Mouse (Mus musculus): ENCODE measurements around the gene Gm9817. TPM values are rescaled to one million over a fixed set of nuclear protein-coding genes. Genes with fewer than 3 reads are reported as not detected.
"Not testable (repeated sequence)": the region's sequence is repeated elsewhere in the genome, so short reads cannot be mapped to it uniquely, and the experiment has no call there.

Gm9817 gene
- not detected in 2 replicates for polyA plus RNA-seq (2015; fragmentation: Nextera tagmentation; extraction: Ambion mirVana)

GRCm38 (mm10) chr13:45078392-45078791 is at the start of gene Gm9817:
TSS of gene Gm9817 (plus strand) at chr13:45078692.
- WGBS = 62% methylated on average over 16 of the region's 16 CpGs
- not testable (repeated sequence) for H3K27ac ChIP-seq (ENCODE audit: low read length); H3K4me1 ChIP-seq (ENCODE audit: insufficient read depth, low read length); H3K27me3 ChIP-seq (ENCODE audit: insufficient read depth, low read length); H3K9ac ChIP-seq (replicated peaks; ENCODE audit: low read length); H3K9me3 ChIP-seq (ENCODE audit: low read length); H3K36me3 ChIP-seq (ENCODE audit: insufficient read depth, low read length); H3K4me3 ChIP-seq (ENCODE audit: low read length)
- 0 out of 2 replicates have a peak, but pooled peaks have one; percentile 15 for ATAC-seq (ENCODE audit: low FRiP score, low TSS enrichment)
- H3K4me2 ChIP-seq (replicated peaks; ENCODE audit: low read depth, low read length) = peak within 1 kb of the TSS; percentile 12

GRCm38 (mm10) chr13:45029791-45030190 is 48.7 kb upstream of the Gm9817 start:
- H3K9ac ChIP-seq (replicated peaks; ENCODE audit: low read length) = no peak overlapping the region
- H3K36me3 ChIP-seq (ENCODE audit: insufficient read depth, low read length) = no peaks in the 10 kb centered on the region
- no peak overlapping the region for H3K4me3 ChIP-seq (ENCODE audit: low read length)
- H3K27me3 ChIP-seq (ENCODE audit: insufficient read depth, low read length) = no peaks in the 10 kb centered on the region
- H3K4me1 ChIP-seq (ENCODE audit: insufficient read depth, low read length) = peaks cover 6% of the 10 kb centered on the region; the same call in 1 of the 2 replicates
- no peak overlapping the region for H3K4me2 ChIP-seq (replicated peaks; ENCODE audit: low read depth, low read length)
- H3K9me3 ChIP-seq (ENCODE audit: low read length) = no peaks in the 10 kb centered on the region
- no peak for ATAC-seq (ENCODE audit: low FRiP score, low TSS enrichment)
- 78% methylated on average over 1 of the region's 1 CpGs for WGBS
- H3K27ac ChIP-seq (ENCODE audit: low read length) = no peak overlapping the region

- Histone ChIP-seq H3K9ac (replicated peaks; ENCODE audit: low read length) (no peak overlapping the region), H3K4me1 (ENCODE audit: insufficient read depth, low read length) (peaks cover 6% of the 10 kb centered on the region; the same call in 1 of the 2 replicates), H3K36me3 (ENCODE audit: insufficient read depth, low read length) (no peaks in the 10 kb centered on the region), H3K4me3 (ENCODE audit: low read length) (no peak overlapping the region), H3K4me2 (replicated peaks; ENCODE audit: low read depth, low read length) (peak overlapping the region; percentile 19), H3K27ac (ENCODE audit: low read length) (no peak overlapping the region), H3K27me3 (ENCODE audit: insufficient read depth, low read length) (no peaks in the 10 kb centered on the region), H3K9me3 (ENCODE audit: low read length) (no peaks in the 10 kb centered on the region)
- ATAC-seq (ENCODE audit: low FRiP score, low TSS enrichment) = peak; percentile 84
- WGBS = 6% methylated on average over 12 of the region's 12 CpGs
These were observed 47.7 kb upstream of the Gm9817 start for GRCm38 (mm10) chr13:45030830-45031229.

- peak overlapping the region; percentile 19 for H3K4me2 ChIP-seq (replicated peaks; ENCODE audit: low read depth, low read length)
- 19% methylated on average over 10 of the region's 10 CpGs for WGBS
- H3K4me3 ChIP-seq (ENCODE audit: low read length) = no peak overlapping the region
- H3K27me3 ChIP-seq (ENCODE audit: insufficient read depth, low read length) = no peaks in the 10 kb centered on the region
- ATAC-seq (ENCODE audit: low FRiP score, low TSS enrichment) = 0 out of 2 replicates have a peak, but pooled peaks have one; percentile 49
- H3K9ac ChIP-seq (replicated peaks; ENCODE audit: low read length) = no peak overlapping the region
- H3K4me1 ChIP-seq (ENCODE audit: insufficient read depth, low read length) = peaks cover 6% of the 10 kb centered on the region; the same call in 1 of the 2 replicates
- peak overlapping the region; percentile 56 for H3K27ac ChIP-seq (ENCODE audit: low read length)
- H3K9me3 ChIP-seq (ENCODE audit: low read length) = no peaks in the 10 kb centered on the region
- no peaks in the 10 kb centered on the region for H3K36me3 ChIP-seq (ENCODE audit: insufficient read depth, low read length)
These were observed 47.2 kb upstream of the Gm9817 start for GRCm38 (mm10) chr13:45031314-45031713.

GRCm38 (mm10) chr13:45031748-45032147 is 46.7 kb upstream of the Gm9817 start:
- Histone ChIP-seq H3K27ac (ENCODE audit: low read length) (no peak overlapping the region), H3K36me3 (ENCODE audit: insufficient read depth, low read length) (no peaks in the 10 kb centered on the region)

GRCm38 (mm10) chr13:45032484-45032883 is 46.0 kb upstream of the Gm9817 start:
- Histone ChIP-seq H3K4me1 (ENCODE audit: insufficient read depth, low read length) (peaks cover 6% of the 10 kb centered on the region; the same call in 1 of the 2 replicates), H3K27ac (ENCODE audit: low read length) (no peak overlapping the region), H3K4me3 (ENCODE audit: low read length) (no peak overlapping the region), H3K36me3 (ENCODE audit: insufficient read depth, low read length) (no peaks in the 10 kb centered on the region), H3K9me3 (ENCODE audit: low read length) (no peaks in the 10 kb centered on the region), H3K27me3 (ENCODE audit: insufficient read depth, low read length) (no peaks in the 10 kb centered on the region), H3K4me2 (replicated peaks; ENCODE audit: low read depth, low read length) (no peak overlapping the region), H3K9ac (replicated peaks; ENCODE audit: low read length) (no peak overlapping the region)
- 81% methylated on average over 4 of the region's 4 CpGs for WGBS
- ATAC-seq (ENCODE audit: low FRiP score, low TSS enrichment) = no peak

More at GRCm38 (mm10) chr13:45031748-45032147, 46.7 kb upstream of the Gm9817 start:
- H3K4me1 ChIP-seq (ENCODE audit: insufficient read depth, low read length) = peaks cover 6% of the 10 kb centered on the region; the same call in 1 of the 2 replicates
- WGBS = 36% methylated on average over 7 of the region's 7 CpGs
- H3K9ac ChIP-seq (replicated peaks; ENCODE audit: low read length) = no peak overlapping the region
- no peak; the same call in 1 of the 2 replicates for ATAC-seq (ENCODE audit: low FRiP score, low TSS enrichment)
- H3K4me3 ChIP-seq (ENCODE audit: low read length) = no peak overlapping the region
- H3K27me3 ChIP-seq (ENCODE audit: insufficient read depth, low read length) = no peaks in the 10 kb centered on the region
- H3K9me3 ChIP-seq (ENCODE audit: low read length) = no peaks in the 10 kb centered on the region
- no peak overlapping the region for H3K4me2 ChIP-seq (replicated peaks; ENCODE audit: low read depth, low read length)

GRCm38 (mm10) chr13:45033360-45033759 is 45.1 kb upstream of the Gm9817 start:
- H3K36me3 ChIP-seq (ENCODE audit: insufficient read depth, low read length) = no peaks in the 10 kb centered on the region
- peaks cover 6% of the 10 kb centered on the region; the same call in 1 of the 2 replicates for H3K4me1 ChIP-seq (ENCODE audit: insufficient read depth, low read length)
- H3K9ac ChIP-seq (replicated peaks; ENCODE audit: low read length) = no peak overlapping the region
- ATAC-seq (ENCODE audit: low FRiP score, low TSS enrichment) = no peak
- H3K27ac ChIP-seq (ENCODE audit: low read length) = no peak overlapping the region
- no peaks in the 10 kb centered on the region for H3K27me3 ChIP-seq (ENCODE audit: insufficient read depth, low read length)
- no peak overlapping the region for H3K4me2 ChIP-seq (replicated peaks; ENCODE audit: low read depth, low read length)
- 46% methylated on average over 10 of the region's 10 CpGs for WGBS
- H3K4me3 ChIP-seq (ENCODE audit: low read length) = no peak overlapping the region
- H3K9me3 ChIP-seq (ENCODE audit: low read length) = no peaks in the 10 kb centered on the region

GRCm38 (mm10) chr13:45034759-45035158 is 43.7 kb upstream of the Gm9817 start:
- Histone ChIP-seq H3K4me2 (replicated peaks; ENCODE audit: low read depth, low read length) (no peak overlapping the region), H3K4me3 (ENCODE audit: low read length) (no peak overlapping the region), H3K9me3 (ENCODE audit: low read length) (no peaks in the 10 kb centered on the region), H3K27ac (ENCODE audit: low read length) (no peak overlapping the region), H3K4me1 (ENCODE audit: insufficient read depth, low read length) (peaks cover 6% of the 10 kb centered on the region; the same call in 1 of the 2 replicates), H3K36me3 (ENCODE audit: insufficient read depth, low read length) (no peaks in the 10 kb centered on the region), H3K9ac (replicated peaks; ENCODE audit: low read length) (no peak overlapping the region), H3K27me3 (ENCODE audit: insufficient read depth, low read length) (no peaks in the 10 kb centered on the region)
- ATAC-seq (ENCODE audit: low FRiP score, low TSS enrichment) = no peak
- WGBS = 61% methylated on average over 7 of the region's 7 CpGs

- H3K4me3 ChIP-seq (ENCODE audit: low read length) = no peak overlapping the region
- ATAC-seq (ENCODE audit: low FRiP score, low TSS enrichment) = no peak
- no peak overlapping the region for H3K9ac ChIP-seq (replicated peaks; ENCODE audit: low read length)
- H3K36me3 ChIP-seq (ENCODE audit: insufficient read depth, low read length) = no peaks in the 10 kb centered on the region
- no peaks in the 10 kb centered on the region for H3K27me3 ChIP-seq (ENCODE audit: insufficient read depth, low read length)
- H3K4me1 ChIP-seq (ENCODE audit: insufficient read depth, low read length) = peaks cover 9% of the 10 kb centered on the region; the same call in 1 of the 2 replicates
- H3K27ac ChIP-seq (ENCODE audit: low read length) = no peak overlapping the region
- H3K9me3 ChIP-seq (ENCODE audit: low read length) = no peaks in the 10 kb centered on the region
- H3K4me2 ChIP-seq (replicated peaks; ENCODE audit: low read depth, low read length) = no peak overlapping the region
- WGBS = 72% methylated on average over 4 of the region's 4 CpGs
These were observed 42.1 kb upstream of the Gm9817 start for GRCm38 (mm10) chr13:45036417-45036816.

GRCm38 (mm10) chr13:45040195-45040594 is 38.3 kb upstream of the Gm9817 start:
- H3K36me3 ChIP-seq (ENCODE audit: insufficient read depth, low read length) = no peaks in the 10 kb centered on the region
- 47% methylated on average over 4 of the region's 4 CpGs for WGBS
- H3K27me3 ChIP-seq (ENCODE audit: insufficient read depth, low read length) = no peaks in the 10 kb centered on the region
- 0 out of 2 replicates have a peak, but pooled peaks cover 3% of the 10 kb centered on the region for H3K4me1 ChIP-seq (ENCODE audit: insufficient read depth, low read length)
- no peak overlapping the region for H3K27ac ChIP-seq (ENCODE audit: low read length)
- H3K4me2 ChIP-seq (replicated peaks; ENCODE audit: low read depth, low read length) = no peak overlapping the region
- no peak for ATAC-seq (ENCODE audit: low FRiP score, low TSS enrichment)
- no peak overlapping the region for H3K4me3 ChIP-seq (ENCODE audit: low read length)
- no peak overlapping the region for H3K9ac ChIP-seq (replicated peaks; ENCODE audit: low read length)
- H3K9me3 ChIP-seq (ENCODE audit: low read length) = no peaks in the 10 kb centered on the region

All from kidney, embryonic 16.5 days (tissue).